ENCODE assay signal across 21 mouse cellular contexts in the genomic region with DNA sequence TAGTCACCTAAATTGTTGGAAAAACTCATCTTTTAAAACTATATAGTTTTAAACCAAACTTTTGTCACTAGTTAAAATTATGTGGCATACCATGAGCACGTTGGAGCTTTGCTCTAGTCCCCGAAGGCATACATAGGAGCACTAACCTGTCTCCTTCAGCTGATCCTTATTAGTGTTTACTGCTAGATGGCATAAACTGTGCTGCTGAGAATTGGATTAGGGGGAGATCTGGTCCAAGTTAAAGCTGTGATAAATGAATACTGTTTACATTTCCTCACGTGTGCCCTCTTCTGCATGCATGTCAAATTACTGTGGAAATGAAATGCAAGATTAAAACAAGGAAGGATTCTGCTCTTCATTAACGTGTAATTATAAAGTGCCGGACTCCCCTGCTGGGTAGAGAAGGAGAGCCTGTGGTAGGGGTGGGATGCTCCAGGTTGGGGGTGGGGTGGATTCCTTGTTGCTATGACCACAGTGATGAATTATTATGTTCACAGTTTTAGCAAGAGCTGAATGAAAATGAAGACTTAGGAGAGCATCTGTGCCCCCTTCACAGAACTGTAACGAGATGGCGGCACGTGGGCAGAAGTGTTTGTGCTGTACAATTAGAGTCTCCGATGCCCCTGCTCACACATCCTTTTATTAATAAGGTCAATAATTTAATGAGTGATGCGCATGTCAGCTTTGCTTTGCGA. TPM values are rescaled to one million over a fixed set of nuclear protein-coding genes. Genes with fewer than 3 reads are reported as not detected.
DNase-seq lines count a peak whose midpoint lies in the region; ATAC-seq and TF ChIP-seq lines count a peak whose summit lies in the region.
"Had no signal": no experiment of that assay in that cellular context is flagged by ENCODE, and none has a peak within 500 bp of the region (broad histone marks: within the 10 kb centered on the region; RNA-seq: fewer than 3 reads in every experiment).

No protein-coding gene starts in this region.

- WGBS in hindbrain, embryonic 11.5 days, result 82% methylated on average over 11 of the region's 11 CpGs
- WGBS in hindbrain, embryonic 10.5 days, result 83% methylated on average over 11 of the region's 11 CpGs
- WGBS in forebrain, postnatal 0 days, result 44% methylated on average over 11 of the region's 11 CpGs
- 64% methylated on average over 11 of the region's 11 CpGs for whole genome bisulfite sequencing in midbrain, embryonic 14.5 days

- no peak overlapping the region for H3K4me3 ChIP-seq in hindbrain, embryonic 11.5 days (ENCODE audit: low read depth, low read length)
- H3K4me3 ChIP-seq in hindbrain, embryonic 10.5 days, result no peak overlapping the region
- H3K4me3 ChIP-seq in forebrain, postnatal 0 days (ENCODE audit: low read depth, low read length), result no peak overlapping the region
- H3K4me3 ChIP-seq in midbrain, embryonic 14.5 days (replicated peaks; ENCODE audit: low read depth, low read length), result no peak overlapping the region
- H3K4me3 ChIP-seq: embryonic facial prominence, embryonic 12.5 days; intestine, embryonic 15.5 days; myocyte; stomach, embryonic 15.5 days had no signal

- no peak overlapping the region for H3K27ac ChIP-seq in hindbrain, embryonic 11.5 days (ENCODE audit: low read depth, low read length)
- no peak overlapping the region for H3K27ac ChIP-seq in hindbrain, embryonic 10.5 days
- H3K27ac ChIP-seq in forebrain, postnatal 0 days (ENCODE audit: low read depth, low read length), result no peak overlapping the region
- H3K27ac ChIP-seq in midbrain, embryonic 14.5 days (replicated peaks; ENCODE audit: low read depth, low read length), result no peak overlapping the region
- H3K27ac ChIP-seq: embryonic facial prominence, embryonic 12.5 days; intestine, embryonic 15.5 days; macrophage; stomach, embryonic 15.5 days had no signal

- no peaks in the 10 kb centered on the region for H3K36me3 ChIP-seq in hindbrain, embryonic 11.5 days (ENCODE audit: control insufficient read depth, insufficient read depth, low read length)
- H3K36me3 ChIP-seq in hindbrain, embryonic 10.5 days, result no peaks in the 10 kb centered on the region
- no peaks in the 10 kb centered on the region for H3K36me3 ChIP-seq in forebrain, postnatal 0 days (ENCODE audit: insufficient read depth)
- no peaks in the 10 kb centered on the region for H3K36me3 ChIP-seq in midbrain, embryonic 14.5 days (ENCODE audit: control insufficient read depth, insufficient read depth, low read length)
- H3K36me3 ChIP-seq: embryonic facial prominence, embryonic 12.5 days; intestine, embryonic 15.5 days; stomach, embryonic 15.5 days had no signal

- no peaks in the 10 kb centered on the region for H3K27me3 ChIP-seq in hindbrain, embryonic 11.5 days (ENCODE audit: control insufficient read depth, insufficient read depth, low read length)
- no peaks in the 10 kb centered on the region for H3K27me3 ChIP-seq in hindbrain, embryonic 10.5 days (ENCODE audit: insufficient read depth, poor library complexity, severe bottlenecking)
- H3K27me3 ChIP-seq in forebrain, postnatal 0 days (ENCODE audit: insufficient read depth, low read length), result no peaks in the 10 kb centered on the region
- H3K27me3 ChIP-seq in midbrain, embryonic 14.5 days (ENCODE audit: control insufficient read depth, insufficient read depth, low read length), result no peaks in the 10 kb centered on the region
- H3K27me3 ChIP-seq: embryonic facial prominence, embryonic 12.5 days; intestine, embryonic 15.5 days; stomach, embryonic 15.5 days had no signal

- no peak overlapping the region for H3K4me2 ChIP-seq in hindbrain, embryonic 11.5 days (replicated peaks; ENCODE audit: low read depth, low read length)
- no peak overlapping the region for H3K4me2 ChIP-seq in forebrain, postnatal 0 days (ENCODE audit: low read depth)
- no peak overlapping the region for H3K4me2 ChIP-seq in midbrain, embryonic 14.5 days (ENCODE audit: low read length)
- H3K4me2 ChIP-seq: embryonic facial prominence, embryonic 12.5 days; intestine, embryonic 15.5 days; stomach, embryonic 15.5 days had no signal

- DNase-seq in hindbrain, embryonic 11.5 days (ENCODE audit: low spot score), result no peak
- DNase-seq in hindbrain, embryonic 10.5 days (ENCODE audit: low spot score), result no peak
- DNase-seq in brain, embryonic 18.5 days (ENCODE audit: low read depth, low spot score), result peak; percentile 18
- DNase-seq in forebrain, postnatal 0 days, result peak; percentile 46
- DNase-seq in midbrain, embryonic 14.5 days, result peak; percentile 53
- DNase-seq in layer of hippocampus, postnatal 36 days, result no peak
- DNase-seq in ovary, postnatal 36 days (ENCODE audit: low spot score), result no peak
- DNase-seq: B cell, adult 2 months; cerebellum, adult 11 months; cerebellum, postnatal 25 days; heart, postnatal 10 days; kidney, postnatal 10 days; lung, adult 2 months; spleen, adult 18-20 months; thymus, postnatal 25 days had no signal

- ATAC-seq in hindbrain, embryonic 11.5 days (ENCODE audit: low FRiP score), result peak; percentile 38; the same call in 1 of the 2 replicates
- peak; percentile 92 for ATAC-seq in forebrain, postnatal 0 days
- ATAC-seq in midbrain, embryonic 14.5 days (ENCODE audit: low FRiP score, low TSS enrichment), result peak; percentile 34; the same call in 1 of the 2 replicates
- ATAC-seq: intestine, embryonic 15.5 days; Patski had no signal

- no peaks in the 10 kb centered on the region for H3K4me1 ChIP-seq in hindbrain, embryonic 11.5 days (replicated peaks; ENCODE audit: control insufficient read depth, insufficient read depth, low read length)
- no peaks in the 10 kb centered on the region for H3K4me1 ChIP-seq in hindbrain, embryonic 10.5 days (replicated peaks)
- no peaks in the 10 kb centered on the region for H3K4me1 ChIP-seq in forebrain, postnatal 0 days (ENCODE audit: insufficient read depth)
- H3K4me1 ChIP-seq in midbrain, embryonic 14.5 days (ENCODE audit: control insufficient read depth, insufficient read depth, low read length), result 0 out of 2 replicates have a peak, but pooled peaks cover 5% of the 10 kb centered on the region
- H3K4me1 ChIP-seq: embryonic facial prominence, embryonic 12.5 days; intestine, embryonic 15.5 days; stomach, embryonic 15.5 days had no signal

- H3K9me3 ChIP-seq in hindbrain, embryonic 11.5 days (ENCODE audit: control insufficient read depth, low read length), result no peaks in the 10 kb centered on the region
- H3K9me3 ChIP-seq in hindbrain, embryonic 10.5 days, result no peaks in the 10 kb centered on the region
- no peaks in the 10 kb centered on the region for H3K9me3 ChIP-seq in forebrain, postnatal 0 days (ENCODE audit: low read length)
- H3K9me3 ChIP-seq in midbrain, embryonic 14.5 days (ENCODE audit: control insufficient read depth, low read length), result no peaks in the 10 kb centered on the region
- H3K9me3 ChIP-seq: embryonic facial prominence, embryonic 12.5 days; intestine, embryonic 15.5 days; stomach, embryonic 15.5 days had no signal

- no peak for TF ChIP-seq CTCF in forebrain, postnatal 0 days (IDR thresholded peaks at IDR 0.05; ENCODE audit: low read depth)

- no peak overlapping the region for H3K9ac ChIP-seq in hindbrain, embryonic 11.5 days (ENCODE audit: low read depth, low read length)
- H3K9ac ChIP-seq in forebrain, postnatal 0 days, result no peak overlapping the region
- no peak overlapping the region for H3K9ac ChIP-seq in midbrain, embryonic 14.5 days (replicated peaks; ENCODE audit: low read length)
- H3K9ac ChIP-seq: embryonic facial prominence, embryonic 12.5 days; intestine, embryonic 15.5 days; stomach, embryonic 15.5 days had no signal

RNA-seq across cellular contexts. Expression of a gene that starts 48.6 kb away (rescaled TPM):
- polyA plus RNA-seq in hindbrain, embryonic 11.5 days (2014; fragmentation: Nextera tagmentation; extraction: Ambion mirVana), result 0.09 TPM in 1 of 2 replicates, not detected in the other
- not detected in 2 replicates for polyA plus RNA-seq in hindbrain, embryonic 10.5 days (2016; fragmentation: Nextera tagmentation; extraction: Ambion mirVana)
- total RNA-seq in forebrain, postnatal 0 days (2014; rRNA removed), result 0.85 and 4.2 TPM in 2 replicates
- 1.3 and 1.8 TPM in 2 replicates for polyA plus RNA-seq in forebrain, postnatal 0 days (2015; fragmentation: Nextera tagmentation; extraction: Ambion mirVana)
- polyA plus RNA-seq in midbrain, embryonic 14.5 days (2014; fragmentation: Nextera tagmentation; extraction: Ambion mirVana), result 0.36 and 0.55 TPM in 2 replicates
- 1 to 10 TPM; 3.0 to 3.4 TPM for total RNA-seq in layer of hippocampus, postnatal 36 days (2021)
- polyA plus RNA-seq: lung, adult 2 months; macrophage; myocyte; Patski had no signal

Comparison
In these comparisons a context has a peak if more than half of its experiments do, and no peak if none do; other contexts are left out.
1. ATAC-seq: peak in every context shown above with its lines; median percentile 92 in forebrain, postnatal 0 days; 38 in hindbrain, embryonic 11.5 days; 34 in midbrain, embryonic 14.5 days.
2. DNase-seq: peak in brain, embryonic 18.5 days (single experiment), forebrain, postnatal 0 days (single experiment) and midbrain, embryonic 14.5 days (single experiment); none in hindbrain, embryonic 11.5 days (single experiment), hindbrain, embryonic 10.5 days (single experiment), layer of hippocampus, postnatal 36 days (0 of 2) and ovary, postnatal 36 days (single experiment).